Mouse (Mus musculus) neutrophil, adult 5-6 weeks (primary cell): ENCODE data around the gene Trim68. TPM values are rescaled to one million over a fixed set of nuclear protein-coding genes. Genes with fewer than 3 reads are reported as not detected.
"Not testable (repeated sequence)": the region's sequence is repeated elsewhere in the genome, so short reads cannot be mapped to it uniquely, and the experiment has no call there.

Experiments
- ATAC-seq: fragments of 151-379, 151-347 bp; 2 replicates; pipeline ENCODE4 v1.8.0; 2017; ENCODE audit warnings: mild to moderate bottlenecking, moderate TSS enrichment; ENCODE audit not compliant: insufficient number of reproducible peaks, poor library complexity, low FRiP score, severe bottlenecking; ENCODE audit errors: extremely low read depth
- total RNA-seq: library from RNA; stranded (forward); fragments of 200-1000 nt; gene quantifications from 2 replicates; pipeline ENCODE4 v1.2.3, GENCODE M21; 2017

Trim68 gene
- 10.6 and 12.5 TPM in 2 replicates for total RNA-seq

GRCm38 (mm10) chr7:102686944-102687501 lies at the start of gene Trim68:
TSS of gene Trim68 (minus strand) at chr7:102687327.
- ATAC-seq: peak; percentile 98

GRCm38 (mm10) chr7:102733793-102734192 lies 46.7 kb upstream of the Trim68 start:
- ATAC-seq: no peak

- no peak for ATAC-seq
These were observed 40.3 kb upstream of the Trim68 start, which contains the start of gene Olfr559 for GRCm38 (mm10) chr7:102727391-102727790. TSS of gene Olfr559 (minus strand) at chr7:102727491.

DNA sequence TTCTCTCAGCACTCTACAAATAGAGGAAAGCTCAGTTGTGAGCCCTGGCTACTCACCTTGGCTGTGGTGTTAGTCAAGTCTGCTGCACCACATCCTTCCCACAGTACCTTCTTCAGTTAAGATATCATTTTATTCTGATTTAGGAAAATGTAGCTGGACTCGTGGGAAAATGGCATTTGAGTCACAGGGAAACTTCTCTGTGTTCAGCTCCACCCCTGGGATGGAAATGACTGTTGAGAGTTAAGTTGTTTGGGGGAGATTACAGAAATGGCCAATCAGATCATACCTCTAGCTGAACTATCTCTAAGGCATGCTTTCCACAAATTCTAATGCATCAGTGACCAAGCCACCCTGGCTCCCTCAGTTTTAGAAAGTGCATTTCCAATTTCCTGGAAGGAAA lies 31.8 kb upstream of the Trim68 start, which contains the start of gene Olfr33:
Gene Olfr33 (minus strand): TSS at position 101 of the 400 bp plus-strand sequence.
- ATAC-seq: no peak

- no peak for ATAC-seq
These were observed 14.8 kb upstream of the Trim68 start, which contains the start of gene Olfr558 for GRCm38 (mm10) chr7:102701915-102702314. TSS of gene Olfr558 (plus strand) at chr7:102702215.

GRCm38 (mm10) chr7:102698461-102698860 lies 11.3 kb upstream of the Trim68 start:
- ATAC-seq: no peak

GRCm38 (mm10) chr7:102695358-102696125 lies 8.4 kb upstream of the Trim68 start, which contains the start of gene Olfr557:
TSS of gene Olfr557 (plus strand) at chr7:102695910.
- ATAC-seq: peak; percentile 55; the same call in 1 of the 2 replicates

DNA sequence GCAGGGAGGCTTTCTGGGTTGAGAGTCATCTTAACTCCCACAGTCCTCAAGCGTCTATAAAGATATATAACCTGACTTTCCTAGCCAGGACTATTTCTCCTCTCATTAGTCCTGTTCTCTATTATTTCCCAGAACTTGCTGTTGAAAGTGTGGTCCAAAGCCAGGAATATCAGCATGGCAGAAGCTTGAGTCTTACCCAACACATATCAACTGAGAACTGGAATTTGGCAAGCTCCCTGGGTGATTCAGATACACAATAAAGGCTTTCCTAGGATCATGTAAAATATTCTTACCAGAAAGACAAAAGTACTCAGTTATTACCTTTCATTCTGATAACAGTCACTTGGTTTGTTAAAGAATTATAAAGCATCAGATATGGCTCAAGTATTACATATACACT lies 5.2 kb downstream of the Trim68 start:
- ATAC-seq: no peak

DNA sequence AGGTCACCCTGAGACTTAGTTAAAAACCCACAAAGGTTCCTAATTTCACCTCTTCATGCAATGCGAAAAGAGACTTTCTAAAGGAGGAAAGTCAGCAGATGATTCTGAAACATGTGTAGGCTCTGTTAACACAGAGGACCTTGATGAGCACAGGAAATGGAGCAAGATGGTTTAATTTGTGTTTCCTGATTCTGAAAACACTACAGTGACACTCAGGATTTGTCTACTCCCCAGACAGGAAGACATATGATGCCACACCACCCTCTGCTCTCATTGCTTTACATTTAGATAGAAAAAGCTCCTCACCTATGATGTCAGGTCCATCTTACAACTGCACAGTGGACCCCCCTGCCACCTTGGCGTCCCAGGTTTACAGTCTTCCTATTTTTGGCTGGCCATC lies 10.9 kb downstream of the Trim68 start:
- ATAC-seq: no peak

GRCm38 (mm10) chr7:102665378-102665777 lies 21.7 kb downstream of the Trim68 start:
- ATAC-seq: no peak

DNA sequence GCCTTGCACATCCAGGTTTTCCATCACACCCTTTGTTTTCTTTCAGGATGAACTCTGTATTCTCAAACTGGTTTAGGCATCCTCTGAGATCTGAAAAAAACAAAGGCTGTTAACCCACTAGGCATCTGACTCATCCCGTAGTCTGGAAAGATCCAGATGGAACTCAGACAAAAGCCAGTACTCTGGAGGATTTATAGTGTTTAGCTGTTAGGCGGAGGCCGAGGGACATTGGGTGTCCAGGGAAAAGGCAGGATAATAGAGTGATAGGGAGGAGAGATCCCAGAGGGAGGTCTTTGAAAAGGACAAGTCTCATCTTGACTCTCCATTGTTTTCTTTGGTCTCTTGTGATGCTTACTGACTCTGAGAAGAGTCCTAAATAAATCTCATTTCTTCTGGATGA lies 22.5 kb downstream of the Trim68 start, which contains the start of gene Olfr556:
Gene Olfr556 (plus strand): TSS at position 301 of the 400 bp plus-strand sequence.
- ATAC-seq: no peak

DNA sequence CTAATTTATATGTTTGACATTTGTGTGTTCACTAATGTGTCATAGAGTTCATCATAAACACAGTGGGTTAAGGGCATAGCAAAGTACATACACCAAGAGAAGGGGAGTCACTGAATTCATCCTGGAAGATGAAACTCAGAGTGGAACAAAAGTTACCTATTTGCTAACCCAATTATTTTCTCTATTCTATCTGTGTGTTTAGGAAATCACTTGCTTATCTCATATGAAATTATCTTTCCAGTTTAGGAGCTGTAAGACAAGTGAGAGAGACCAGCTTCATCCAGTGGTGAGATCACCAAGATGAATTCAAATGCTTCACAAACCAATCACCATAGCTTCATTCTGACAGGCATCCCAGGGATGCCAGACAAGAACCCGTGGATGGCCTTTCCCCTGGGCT lies 28.6 kb downstream of the Trim68 start, which contains the start of gene Olfr555:
Gene Olfr555 (plus strand): TSS at position 301 of the 400 bp plus-strand sequence.
- no peak for ATAC-seq

DNA sequence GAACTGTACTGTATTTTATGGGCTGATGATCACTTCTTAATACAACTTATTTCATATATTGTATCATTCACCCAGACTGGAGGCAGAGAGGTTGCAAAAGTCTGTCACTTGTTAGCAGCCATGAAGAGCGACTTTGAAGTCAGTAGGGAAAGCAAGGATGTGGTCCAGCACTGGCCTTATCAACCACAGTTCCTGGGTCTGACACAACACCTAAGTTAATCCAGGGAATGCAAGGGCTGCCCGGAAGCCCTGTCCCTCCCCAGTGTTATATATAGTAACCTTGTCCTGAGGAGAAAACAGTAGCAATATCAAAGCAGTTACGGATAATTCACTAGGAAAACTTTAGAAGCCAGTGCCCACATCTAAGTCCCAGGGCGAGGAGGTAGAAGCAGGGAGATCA lies 42.2 kb downstream of the Trim68 start:
- not testable (repeated sequence) for ATAC-seq

DNA sequence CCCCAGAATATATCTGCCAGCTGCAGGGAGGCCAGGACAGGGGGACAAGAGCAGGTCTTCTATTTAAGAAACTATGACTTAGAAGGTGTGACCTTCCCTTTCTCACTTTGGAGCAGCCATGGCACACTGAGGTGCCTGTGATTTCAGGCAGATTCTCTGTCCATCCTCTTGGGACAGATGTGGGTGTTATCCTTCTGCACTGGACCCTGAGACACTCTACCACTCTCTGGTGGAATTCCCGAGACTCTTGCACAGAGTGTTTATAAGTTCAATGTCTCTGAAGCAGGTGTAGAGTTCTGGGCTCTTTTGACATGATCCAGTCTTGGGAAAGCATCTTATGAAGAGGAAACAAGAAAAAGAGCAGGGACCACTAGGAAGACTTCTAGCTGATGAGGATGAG lies 49.0 kb downstream of the Trim68 start, which contains the start of gene Olfr554:
Gene Olfr554 (plus strand): TSS at position 301 of the 400 bp plus-strand sequence.
- ATAC-seq: no peak

DNA sequence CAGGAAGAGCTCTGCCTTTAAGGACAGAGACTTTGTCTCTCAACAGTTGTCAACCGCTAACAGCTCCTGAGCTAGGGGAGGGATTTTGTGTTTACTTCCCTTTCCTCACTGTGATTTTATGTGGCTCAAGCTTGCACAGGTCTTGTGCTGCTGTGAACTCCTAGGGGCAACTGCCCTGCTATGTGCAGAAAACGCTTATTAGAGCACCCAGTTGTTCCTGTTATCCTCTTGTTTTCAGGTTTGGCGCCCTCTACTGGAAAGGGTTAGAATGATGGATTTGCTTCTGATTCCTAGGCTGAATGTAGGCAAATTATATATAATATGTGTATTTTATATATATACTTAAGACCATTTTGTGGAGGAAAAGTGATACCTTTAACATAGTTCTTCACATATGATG lies 50.5 kb downstream of the Trim68 start:
- ATAC-seq: peak; percentile 58; the same call in 1 of the 2 replicates

Other genes with a start within 250 kb of the Trim68 start
- 50.5 and 58.1 TPM in 2 replicates for gene Rrm1, start 245.6 kb downstream of the Trim68 start, total RNA-seq
- not detected in 2 replicates for gene Olfr543, start 205.6 kb downstream of the Trim68 start, total RNA-seq
- gene Olfr544, start 199.0 kb downstream of the Trim68 start, total RNA-seq: not detected in 2 replicates
- not detected in 2 replicates for gene Olfr545, start 187.8 kb downstream of the Trim68 start, total RNA-seq
- not detected in 2 replicates for gene Olfr547, start 152.6 kb downstream of the Trim68 start, total RNA-seq
- gene Olfr548-ps1, start 146.4 kb downstream of the Trim68 start, total RNA-seq: not detected in 2 replicates
- not detected in 2 replicates for gene Olfr549, start 137.5 kb downstream of the Trim68 start, total RNA-seq
- gene Trim21, start 121.8 kb downstream of the Trim68 start, total RNA-seq: 48.9 and 65.3 TPM in 2 replicates
- gene Olfr550, start 115.9 kb downstream of the Trim68 start, total RNA-seq: 0.12 TPM in 1 of 2 replicates, not detected in the other
- not detected in 2 replicates for gene Olfr551, start 95.4 kb downstream of the Trim68 start, total RNA-seq
- gene Olfr552, start 89.6 kb downstream of the Trim68 start, total RNA-seq: not detected in 2 replicates
- gene Olfr553, start 69.1 kb downstream of the Trim68 start, total RNA-seq: not detected in 2 replicates
- 0.47 TPM in 1 of 2 replicates, not detected in the other for gene Olfr554, start 48.9 kb downstream of the Trim68 start, total RNA-seq
- not detected in 2 replicates for gene Olfr555, start 28.5 kb downstream of the Trim68 start, total RNA-seq
- not detected in 2 replicates for gene Olfr556, start 22.4 kb downstream of the Trim68 start, total RNA-seq
- not detected in 2 replicates for gene Olfr557, start 8.6 kb upstream of the Trim68 start, total RNA-seq
- not detected in 2 replicates for gene Olfr558, start 14.9 kb upstream of the Trim68 start, total RNA-seq
- not detected in 2 replicates for gene Olfr33, start 31.7 kb upstream of the Trim68 start, total RNA-seq
- not detected in 2 replicates for gene Olfr559, start 40.2 kb upstream of the Trim68 start, total RNA-seq
- gene Olfr560, start 72.0 kb upstream of the Trim68 start, total RNA-seq: 0.37 TPM in 1 of 2 replicates, not detected in the other
- 0.12 TPM in 1 of 2 replicates, not detected in the other for gene Olfr78, start 72.1 kb upstream of the Trim68 start, total RNA-seq
- gene Olfr561, start 83.9 kb upstream of the Trim68 start, total RNA-seq: not detected in 2 replicates
- not detected in 2 replicates for gene Olfr564, start 116.2 kb upstream of the Trim68 start, total RNA-seq
- gene Olfr566, start 171.4 kb upstream of the Trim68 start, total RNA-seq: not detected in 2 replicates
- not detected in 2 replicates for gene Olfr568, start 189.8 kb upstream of the Trim68 start, total RNA-seq
- gene Olfr569, start 203.6 kb upstream of the Trim68 start, total RNA-seq: not detected in 2 replicates
- gene Olfr570, start 207.2 kb upstream of the Trim68 start, total RNA-seq: not detected in 2 replicates
- not detected in 2 replicates for gene Olfr571, start 230.2 kb upstream of the Trim68 start, total RNA-seq
- not detected in 2 replicates for gene Olfr572, start 237.1 kb upstream of the Trim68 start, total RNA-seq